Mouse (Mus musculus): ENCODE measurements around the gene Rp2. TPM values are rescaled to one million over a fixed set of nuclear protein-coding genes. Genes with fewer than 3 reads are reported as not detected.
"Not testable (repeated sequence)": the region's sequence is repeated elsewhere in the genome, so short reads cannot be mapped to it uniquely, and the experiment has no call there.

Rp2 gene
- polyA plus RNA-seq, 1 experiment: 3.1 TPM

- peaks cover 7% of the 10 kb centered on the region for H3K4me1 ChIP-seq
- H3K27me3 ChIP-seq (replicated peaks): no peaks in the 10 kb centered on the region
- H3K4me3 ChIP-seq (replicated peaks): no peak overlapping the region
- no peak for TF ChIP-seq FLI1 (IDR thresholded peaks at IDR 0.05; ENCODE audit: low read length)
- TF ChIP-seq GATA1 (IDR thresholded peaks at IDR 0.05; ENCODE audit: borderline replicate concordance, low read length): no peak
- H3K9me3 ChIP-seq: no peaks in the 10 kb centered on the region
- H3K36me3 ChIP-seq (replicated peaks; ENCODE audit: low read length): peaks cover 34% of the 10 kb centered on the region
Observed at GRCm38 (mm10) chrX:20382260-20382659, 18.0 kb downstream of the Rp2 start.

- no peak for TF ChIP-seq FLI1 (IDR thresholded peaks at IDR 0.05; ENCODE audit: low read length)
- TF ChIP-seq GATA1 (IDR thresholded peaks at IDR 0.05; ENCODE audit: borderline replicate concordance, low read length): no peak
- Histone ChIP-seq H3K4me3 (replicated peaks) (no peak overlapping the region), H3K9me3 (no peaks in the 10 kb centered on the region), H3K4me1 (peaks cover 7% of the 10 kb centered on the region), H3K27me3 (replicated peaks) (no peaks in the 10 kb centered on the region), H3K36me3 (replicated peaks; ENCODE audit: low read length) (peaks cover 30% of the 10 kb centered on the region)
Observed at GRCm38 (mm10) chrX:20387006-20387405, 22.7 kb downstream of the Rp2 start.

- H3K9me3 ChIP-seq; H3K4me3 ChIP-seq (replicated peaks); H3K4me1 ChIP-seq; H3K27me3 ChIP-seq (replicated peaks): not testable (repeated sequence)
- H3K36me3 ChIP-seq (replicated peaks; ENCODE audit: low read length): peaks cover 23% of the 10 kb centered on the region
Observed at GRCm38 (mm10) chrX:20391964-20392363, 27.7 kb downstream of the Rp2 start.

GRCm38 (mm10) chrX:20392942-20393341 is 28.7 kb downstream of the Rp2 start:
- Histone ChIP-seq H3K27me3 (replicated peaks) (no peaks in the 10 kb centered on the region), H3K9me3 (no peaks in the 10 kb centered on the region), H3K36me3 (replicated peaks; ENCODE audit: low read length) (peaks cover 27% of the 10 kb centered on the region), H3K4me1 (no peaks in the 10 kb centered on the region), H3K4me3 (replicated peaks) (no peak overlapping the region)
- TF ChIP-seq FLI1 (IDR thresholded peaks at IDR 0.05; ENCODE audit: low read length): no peak
- no peak for TF ChIP-seq GATA1 (IDR thresholded peaks at IDR 0.05; ENCODE audit: borderline replicate concordance, low read length)

- Histone ChIP-seq H3K36me3 (replicated peaks; ENCODE audit: low read length) (peaks cover 16% of the 10 kb centered on the region), H3K4me3 (replicated peaks) (no peak overlapping the region), H3K9me3 (no peaks in the 10 kb centered on the region), H3K4me1 (peaks cover 3% of the 10 kb centered on the region; the same call in 1 of the 2 replicates), H3K27me3 (replicated peaks) (no peaks in the 10 kb centered on the region)
- no peak for TF ChIP-seq FLI1 (IDR thresholded peaks at IDR 0.05; ENCODE audit: low read length)
Observed at GRCm38 (mm10) chrX:20404068-20404467, 39.8 kb downstream of the Rp2 start.

- Histone ChIP-seq H3K4me1 (peaks cover 3% of the 10 kb centered on the region; the same call in 1 of the 2 replicates), H3K36me3 (replicated peaks; ENCODE audit: low read length) (peaks cover 14% of the 10 kb centered on the region), H3K27me3 (replicated peaks) (no peaks in the 10 kb centered on the region), H3K4me3 (replicated peaks) (no peak overlapping the region), H3K9me3 (no peaks in the 10 kb centered on the region)
- no peak for TF ChIP-seq FLI1 (IDR thresholded peaks at IDR 0.05; ENCODE audit: low read length)
- no peak for TF ChIP-seq GATA1 (IDR thresholded peaks at IDR 0.05; ENCODE audit: borderline replicate concordance, low read length)
Observed at GRCm38 (mm10) chrX:20406909-20407308, 42.6 kb downstream of the Rp2 start.

- Histone ChIP-seq H3K36me3 (replicated peaks; ENCODE audit: low read length) (peaks cover 14% of the 10 kb centered on the region), H3K4me1 (peaks cover 3% of the 10 kb centered on the region; the same call in 1 of the 2 replicates), H3K9me3 (no peaks in the 10 kb centered on the region), H3K4me3 (replicated peaks) (no peak overlapping the region), H3K27me3 (replicated peaks) (no peaks in the 10 kb centered on the region)
- no peak for TF ChIP-seq FLI1 (IDR thresholded peaks at IDR 0.05; ENCODE audit: low read length)
- TF ChIP-seq GATA1 (IDR thresholded peaks at IDR 0.05; ENCODE audit: borderline replicate concordance, low read length): no peak
Observed at GRCm38 (mm10) chrX:20407676-20408075, 43.4 kb downstream of the Rp2 start.

GRCm38 (mm10) chrX:20411382-20411781 is 47.1 kb downstream of the Rp2 start:
- Histone ChIP-seq H3K27me3 (replicated peaks) (peaks cover 7% of the 10 kb centered on the region), H3K36me3 (replicated peaks; ENCODE audit: low read length) (peaks cover 3% of the 10 kb centered on the region), H3K9me3 (no peaks in the 10 kb centered on the region), H3K4me1 (peaks cover 10% of the 10 kb centered on the region), H3K4me3 (replicated peaks) (no peak overlapping the region)
- TF ChIP-seq FLI1 (IDR thresholded peaks at IDR 0.05; ENCODE audit: low read length) (no peak), GATA1 (IDR thresholded peaks at IDR 0.05; ENCODE audit: borderline replicate concordance, low read length) (no peak)

GRCm38 (mm10) chrX:20412221-20412620 is 47.9 kb downstream of the Rp2 start:
- H3K27me3 ChIP-seq (replicated peaks): peaks cover 7% of the 10 kb centered on the region
- no peaks in the 10 kb centered on the region for H3K9me3 ChIP-seq
- H3K4me3 ChIP-seq (replicated peaks): no peak overlapping the region
- peaks cover 6% of the 10 kb centered on the region; the same call in 1 of the 2 replicates for H3K4me1 ChIP-seq
- no peak for TF ChIP-seq GATA1 (IDR thresholded peaks at IDR 0.05; ENCODE audit: borderline replicate concordance, low read length)
- H3K36me3 ChIP-seq (replicated peaks; ENCODE audit: low read length): peaks cover 3% of the 10 kb centered on the region

GRCm38 (mm10) chrX:20414885-20415622 is 50.8 kb downstream of the Rp2 start:
- TF ChIP-seq FLI1 (IDR thresholded peaks at IDR 0.05; ENCODE audit: low read length) (no peak), GATA1 (IDR thresholded peaks at IDR 0.05; ENCODE audit: borderline replicate concordance, low read length) (no peak)
- Histone ChIP-seq H3K9me3 (no peaks in the 10 kb centered on the region), H3K36me3 (replicated peaks; ENCODE audit: low read length) (no peaks in the 10 kb centered on the region), H3K4me3 (replicated peaks) (no peak overlapping the region), H3K27me3 (replicated peaks) (peaks cover 7% of the 10 kb centered on the region), H3K4me1 (peaks cover 13% of the 10 kb centered on the region)

GRCm38 (mm10) chrX:20418461-20418860 is 54.2 kb downstream of the Rp2 start:
- H3K9me3 ChIP-seq: no peaks in the 10 kb centered on the region
- H3K4me3 ChIP-seq (replicated peaks): no peak overlapping the region
- peaks cover 13% of the 10 kb centered on the region for H3K4me1 ChIP-seq
- no peaks in the 10 kb centered on the region for H3K36me3 ChIP-seq (replicated peaks; ENCODE audit: low read length)
- no peak for TF ChIP-seq FLI1 (IDR thresholded peaks at IDR 0.05; ENCODE audit: low read length)
- TF ChIP-seq GATA1 (IDR thresholded peaks at IDR 0.05; ENCODE audit: borderline replicate concordance, low read length): no peak
- peaks cover 7% of the 10 kb centered on the region for H3K27me3 ChIP-seq (replicated peaks)

Data from megakaryocyte, embryonic 14.5 days (primary cell).